Mouse (Mus musculus) embryonic stem cell, embryonic (primary cell): ENCODE measurements around the gene Fxyd3.

ENCODE experiments used
- CTCF ChIA-PET, 4 experiments: fragments of 300-600 bp in 2 of 4; fragments of 350-600 bp in 2 of 4; sonication (Branson Sonifier 250); formaldehyde crosslinking; loops; one replicate each; lab custom pipeline; 2022; ENCODE audit warnings: inconsistent platforms in 2 of 4; lab: Charles Lee
- POLR2A ChIA-PET, 4 experiments: fragments of 300-600 bp in 2 of 4; fragments of 350-600 bp in 2 of 4; sonication (Branson Sonifier 250); formaldehyde crosslinking; loops; one replicate each; lab custom pipeline; 2022; ENCODE audit warnings: antibody characterized with exemption in 4 of 4, inconsistent platforms in 1 of 4; lab: Charles Lee

Fxyd3 gene

GRCm38 (mm10) chr7:31059919-31060620 is 16.4 kb downstream of the Fxyd3 start:
- POLR2A ChIA-PET = no interaction called here
- CTCF ChIA-PET = interaction anchor here in 3 of 4 experiments (0.7 to 5.3 kb wide), 10 partner anchors 9 to 60 kb away, joined by 3 to 38 read pairs (median 4); partner anchors contain the start of genes Fxyd3 (in 1 of the 3) and Fxyd7 (in 1 of the 3)

GRCm38 (mm10) chr7:31059108-31059507 is 17.4 kb downstream of the Fxyd3 start, which contains the start of gene Lgi4:
Lgi4 (plus strand) TSS chr7:31059342.
- ChIA-PET POLR2A (interaction anchor here in 3 of 4 experiments (0.7 to 1.4 kb wide), 3 partner anchors 19 to 73 kb away, joined by 3 to 4 read pairs (median 3); no protein-coding TSS in a partner anchor), CTCF (interaction anchor here (0.7 to 5.3 kb wide), 28 partner anchors 8 to 253 kb away, joined by 3 to 38 read pairs (median 5); partner anchors contain the start of genes Fxyd3 (in 1 of the 4) and Gramd1a (in 1 of the 4))

- ChIA-PET POLR2A (interaction anchor here in 2 of 4 experiments (1.4 kb wide), 2 partner anchors 11 to 40 kb away, joined by 3 read pairs; no protein-coding TSS in a partner anchor), CTCF (interaction anchor here in 3 of 4 experiments (0.9 to 5.3 kb wide), 15 partner anchors 9 to 252 kb away, joined by 3 to 38 read pairs (median 8); partner anchors contain the start of gene Fxyd3 (in 1 of the 3))
These were observed 18.3 kb downstream of the Fxyd3 start for GRCm38 (mm10) chr7:31058211-31058610.

GRCm38 (mm10) chr7:31057730-31058129 is 18.8 kb downstream of the Fxyd3 start:
- ChIA-PET CTCF (interaction anchor here in 3 of 4 experiments (1.0 to 5.3 kb wide), 7 partner anchors 10 to 119 kb away, joined by 3 to 38 read pairs (median 9); partner anchors contain the start of gene Fxyd3 (in 1 of the 3)), POLR2A (interaction anchor here in 2 of 4 experiments (1.0 to 1.4 kb wide), 2 partner anchors 12 to 14 kb away, joined by 3 read pairs; no protein-coding TSS in a partner anchor)

GRCm38 (mm10) chr7:31057071-31057470 is 19.4 kb downstream of the Fxyd3 start, which contains the start of gene Fxyd1:
Fxyd1 (minus strand) TSS chr7:31057199.
- ChIA-PET POLR2A (interaction anchor here in 2 of 4 experiments (1.0 to 1.4 kb wide), 3 partner anchors 13 to 83 kb away, joined by 3 read pairs; no protein-coding TSS in a partner anchor), CTCF (interaction anchor here (0.5 to 5.3 kb wide), 7 partner anchors 10 to 195 kb away, joined by 3 to 38 read pairs (median 4); partner anchors contain the start of gene Fxyd3 (in 1 of the 4))

- ChIA-PET CTCF (interaction anchor here (0.6 to 5.3 kb wide), 6 partner anchors 21 to 89 kb away, joined by 3 to 38 read pairs (median 4); partner anchors contain the start of gene Fxyd3 (in 1 of the 4)), POLR2A (interaction anchor here in 2 of 4 experiments (0.7 to 1.0 kb wide), 3 partner anchors 11 to 82 kb away, joined by 3 read pairs; no protein-coding TSS in a partner anchor)
These were observed 20.1 kb downstream of the Fxyd3 start for GRCm38 (mm10) chr7:31056448-31056847.

- POLR2A ChIA-PET = no interaction called here
- CTCF ChIA-PET = interaction anchor here in 2 of 4 experiments (0.6 to 1.8 kb wide), 4 partner anchors 22 to 106 kb away, joined by 3 to 5 read pairs (median 4); no protein-coding TSS in a partner anchor
These were observed 20.6 kb downstream of the Fxyd3 start for GRCm38 (mm10) chr7:31055883-31056282.

GRCm38 (mm10) chr7:31055354-31055824 is 21.1 kb downstream of the Fxyd3 start:
- POLR2A ChIA-PET = interaction anchor here in 2 of 4 experiments (0.5 to 1.1 kb wide), 2 partner anchors 62 to 142 kb away, joined by 3 to 4 read pairs; no protein-coding TSS in a partner anchor
- CTCF ChIA-PET = interaction anchor here in 2 of 4 experiments (0.6 to 1.8 kb wide), 5 partner anchors 23 to 107 kb away, joined by 3 to 5 read pairs (median 4); no protein-coding TSS in a partner anchor

GRCm38 (mm10) chr7:31054661-31055320 is 21.7 kb downstream of the Fxyd3 start:
- CTCF ChIA-PET = interaction anchor here in 2 of 4 experiments (0.6 to 1.8 kb wide), 5 partner anchors 23 to 107 kb away, joined by 3 to 5 read pairs (median 4); no protein-coding TSS in a partner anchor
- POLR2A ChIA-PET = interaction anchor here in 2 of 4 experiments (0.5 to 2.0 kb wide), 3 partner anchors 13 to 141 kb away, joined by 3 to 5 read pairs (median 4); partner anchors contain the start of gene Fxyd5 (in 1 of the 2)

GRCm38 (mm10) chr7:31053882-31054447 is 22.5 kb downstream of the Fxyd3 start:
- CTCF ChIA-PET = interaction anchor here in 2 of 4 experiments (1.0 to 3.5 kb wide), 6 partner anchors 12 to 44 kb away, joined by 3 to 15 read pairs (median 9); partner anchors contain the start of gene Fxyd5 (in 1 of the 2)
- POLR2A ChIA-PET = interaction anchor here in 2 of 4 experiments (0.7 to 2.0 kb wide), 4 partner anchors 12 to 293 kb away, joined by 3 to 8 read pairs (median 4); partner anchors contain the start of gene Fxyd5 (in 1 of the 2)

- POLR2A ChIA-PET = interaction anchor here (0.5 to 2.0 kb wide), 13 partner anchors 9 to 485 kb away, joined by 3 to 5 read pairs (median 3); partner anchors contain the start of genes Fam187b (in 1 of the 4), Fxyd5 (in 1 of the 4) and Haus5 (in 1 of the 4)
- CTCF ChIA-PET = interaction anchor here (0.6 to 3.5 kb wide), 27 partner anchors 10 to 731 kb away, joined by 3 to 15 read pairs (median 4); partner anchors contain the start of genes E130208F15Rik (in 1 of the 4), Fam187b (in 1 of the 4) and Fxyd5 (in 1 of the 4)
These were observed 23.7 kb downstream of the Fxyd3 start for GRCm38 (mm10) chr7:31052636-31053434.

- ChIA-PET CTCF (interaction anchor here (0.6 to 3.5 kb wide), 24 partner anchors 10 to 731 kb away, joined by 3 to 15 read pairs (median 4); partner anchors contain the start of genes E130208F15Rik (in 1 of the 4) and Fam187b (in 1 of the 4)), POLR2A (interaction anchor here (0.5 to 1.1 kb wide), 10 partner anchors 11 to 485 kb away, joined by 3 to 5 read pairs (median 3); partner anchors contain the start of genes Fam187b (in 1 of the 4) and Haus5 (in 1 of the 4))
These were observed 24.3 kb downstream of the Fxyd3 start for GRCm38 (mm10) chr7:31052251-31052635.

- CTCF ChIA-PET = interaction anchor here in 3 of 4 experiments (0.6 to 3.5 kb wide), 14 partner anchors 9 to 105 kb away, joined by 3 to 15 read pairs (median 3); no protein-coding TSS in a partner anchor
- POLR2A ChIA-PET = interaction anchor here in 2 of 4 experiments (0.5 to 0.9 kb wide), 4 partner anchors 16 to 382 kb away, joined by 3 to 4 read pairs (median 4); no protein-coding TSS in a partner anchor
These were observed 25.0 kb downstream of the Fxyd3 start, which contains the start of gene Fxyd7 for GRCm38 (mm10) chr7:31051321-31052021. Fxyd7 (minus strand) TSS chr7:31051467.

- CTCF ChIA-PET = interaction anchor here in 2 of 4 experiments (0.7 to 3.5 kb wide), 7 partner anchors 9 to 106 kb away, joined by 3 to 11 read pairs (median 3); no protein-coding TSS in a partner anchor
These were observed 25.6 kb downstream of the Fxyd3 start for GRCm38 (mm10) chr7:31050921-31051320.

More at GRCm38 (mm10) chr7:31050921-31051320, 25.6 kb downstream of the Fxyd3 start:
- POLR2A ChIA-PET = interaction anchor here in 2 of 4 experiments (0.5 to 0.9 kb wide), 3 partner anchors 16 to 382 kb away, joined by 3 to 4 read pairs (median 4); no protein-coding TSS in a partner anchor
